Mouse (Mus musculus) lung, postnatal 0 days (tissue): ENCODE data around the gene Slc12a3.

Experiments used
- CTCF ChIP-seq: IDR thresholded peaks from 2 replicates; pipeline ENCODE4 v1.5.1; 2016; ENCODE audit warnings: antibody characterized with exemption, mild to moderate bottlenecking
- EP300 ChIP-seq: IDR thresholded peaks from 2 replicates; pipeline ENCODE4 v1.6.1; 2016; ENCODE audit warnings: antibody characterized with exemption, mild to moderate bottlenecking, control low read depth

- TF ChIP-seq CTCF (no peak), EP300 (no peak)
Observed at GRCm38 (mm10) chr8:94399361-94399953, 70.5 kb downstream of the Slc12a3 start.
